Mouse (Mus musculus) lung, postnatal 25 days (tissue): ENCODE results near the gene Ipo8.

Experiments used
- DNase-seq: peaks from one replicate; pipeline ENCODE4 v3.0.0; 2022; ENCODE audit warnings: low spot score

Gene Ipo8

GRCm38 (mm10) chr6:148756535-148756934, 74.7 kb downstream of the Ipo8 start:
- DNase-seq, result no peak

GRCm38 (mm10) chr6:148751400-148751799, 79.9 kb downstream of the Ipo8 start:
- DNase-seq, result no peak

GRCm38 (mm10) chr6:148750183-148750582, 81.1 kb downstream of the Ipo8 start:
- no peak for DNase-seq

- no peak for DNase-seq
Measured at GRCm38 (mm10) chr6:148740521-148741226, 90.6 kb downstream of the Ipo8 start.

GRCm38 (mm10) chr6:148736390-148736789, 94.9 kb downstream of the Ipo8 start:
- DNase-seq, result no peak

GRCm38 (mm10) chr6:148734012-148734411, 97.3 kb downstream of the Ipo8 start:
- no peak for DNase-seq

- DNase-seq, result no peak
Measured at GRCm38 (mm10) chr6:148732920-148733319, 98.3 kb downstream of the Ipo8 start.

GRCm38 (mm10) chr6:148728571-148728970, 102.7 kb downstream of the Ipo8 start:
- DNase-seq, result no peak

GRCm38 (mm10) chr6:148727871-148728524, 103.3 kb downstream of the Ipo8 start:
- DNase-seq, result no peak

- no peak for DNase-seq
Measured at GRCm38 (mm10) chr6:148724453-148724852, 106.8 kb downstream of the Ipo8 start.
